Mouse (Mus musculus): Measurements from ENCODE around the gene Greb1. TPM values are rescaled to one million over a fixed set of nuclear protein-coding genes. Genes with fewer than 3 reads are reported as not detected.

Greb1 gene
- polyA plus RNA-seq, 1 experiment from 2014 or later, result 0.38 TPM

- Histone ChIP-seq H3K27ac (ENCODE audit: low read length) (no peak overlapping the region), H3K9ac (ENCODE audit: low read length) (no peak overlapping the region), H3K4me3 (ENCODE audit: low read length) (no peak overlapping the region), H3K27me3 (ENCODE audit: control insufficient read depth, insufficient read depth, low read length) (peaks cover 5% of the 10 kb centered on the region; the same call in 1 of the 2 replicates), H3K4me2 (ENCODE audit: low read depth, low read length) (no peak overlapping the region), H3K4me1 (ENCODE audit: control insufficient read depth, insufficient read depth, low read length) (peaks cover 1% of the 10 kb centered on the region), H3K9me3 (replicated peaks; ENCODE audit: control insufficient read depth, low read length) (no peaks in the 10 kb centered on the region), H3K36me3 (ENCODE audit: control insufficient read depth, insufficient read depth) (no peaks in the 10 kb centered on the region)
- no peak for ATAC-seq (replicated peaks; ENCODE audit: extremely low read depth, insufficient read depth, low FRiP score)
- WGBS, result 81% methylated on average over 3 of the region's 3 CpGs
Measured at GRCm38 (mm10) chr12:16795781-16796180, 4.9 kb downstream of the Greb1 start.

GRCm38 (mm10) chr12:16793371-16793770 lies 7.3 kb downstream of the Greb1 start:
- H3K36me3 ChIP-seq (ENCODE audit: control insufficient read depth, insufficient read depth), result no peaks in the 10 kb centered on the region
- 92% methylated on average over 4 of the region's 4 CpGs for WGBS
- no peak overlapping the region for H3K9ac ChIP-seq (ENCODE audit: low read length)
- no peak overlapping the region for H3K27ac ChIP-seq (ENCODE audit: low read length)
- no peak overlapping the region for H3K4me3 ChIP-seq (ENCODE audit: low read length)
- H3K9me3 ChIP-seq (replicated peaks; ENCODE audit: control insufficient read depth, low read length), result no peaks in the 10 kb centered on the region
- no peak for ATAC-seq (replicated peaks; ENCODE audit: extremely low read depth, insufficient read depth, low FRiP score)
- no peak overlapping the region for H3K4me2 ChIP-seq (ENCODE audit: low read depth, low read length)
- H3K27me3 ChIP-seq (ENCODE audit: control insufficient read depth, insufficient read depth, low read length), result no peaks in the 10 kb centered on the region
- no peaks in the 10 kb centered on the region for H3K4me1 ChIP-seq (ENCODE audit: control insufficient read depth, insufficient read depth, low read length)

GRCm38 (mm10) chr12:16790456-16790855 lies 10.2 kb downstream of the Greb1 start:
- H3K9ac ChIP-seq (ENCODE audit: low read length), result no peak overlapping the region
- no peaks in the 10 kb centered on the region for H3K36me3 ChIP-seq (ENCODE audit: control insufficient read depth, insufficient read depth)
- H3K4me3 ChIP-seq (ENCODE audit: low read length), result no peak overlapping the region
- no peak overlapping the region for H3K27ac ChIP-seq (ENCODE audit: low read length)
- ATAC-seq (replicated peaks; ENCODE audit: extremely low read depth, insufficient read depth, low FRiP score), result no peak
- WGBS, result 57% methylated on average over 4 of the region's 4 CpGs
- H3K9me3 ChIP-seq (replicated peaks; ENCODE audit: control insufficient read depth, low read length), result no peaks in the 10 kb centered on the region
- H3K4me1 ChIP-seq (ENCODE audit: control insufficient read depth, insufficient read depth, low read length), result no peaks in the 10 kb centered on the region
- no peaks in the 10 kb centered on the region for H3K27me3 ChIP-seq (ENCODE audit: control insufficient read depth, insufficient read depth, low read length)
- no peak overlapping the region for H3K4me2 ChIP-seq (ENCODE audit: low read depth, low read length)

GRCm38 (mm10) chr12:16789756-16790155 lies 10.9 kb downstream of the Greb1 start:
- WGBS, result 27% methylated on average over 4 of the region's 4 CpGs
- H3K27ac ChIP-seq (ENCODE audit: low read length), result no peak overlapping the region
- H3K4me3 ChIP-seq (ENCODE audit: low read length), result no peak overlapping the region
- H3K27me3 ChIP-seq (ENCODE audit: control insufficient read depth, insufficient read depth, low read length), result no peaks in the 10 kb centered on the region
- H3K9me3 ChIP-seq (replicated peaks; ENCODE audit: control insufficient read depth, low read length), result no peaks in the 10 kb centered on the region
- no peak overlapping the region for H3K4me2 ChIP-seq (ENCODE audit: low read depth, low read length)
- no peaks in the 10 kb centered on the region for H3K4me1 ChIP-seq (ENCODE audit: control insufficient read depth, insufficient read depth, low read length)
- H3K9ac ChIP-seq (ENCODE audit: low read length), result no peak overlapping the region
- ATAC-seq (replicated peaks; ENCODE audit: extremely low read depth, insufficient read depth, low FRiP score), result no peak
- no peaks in the 10 kb centered on the region for H3K36me3 ChIP-seq (ENCODE audit: control insufficient read depth, insufficient read depth)

DNA sequence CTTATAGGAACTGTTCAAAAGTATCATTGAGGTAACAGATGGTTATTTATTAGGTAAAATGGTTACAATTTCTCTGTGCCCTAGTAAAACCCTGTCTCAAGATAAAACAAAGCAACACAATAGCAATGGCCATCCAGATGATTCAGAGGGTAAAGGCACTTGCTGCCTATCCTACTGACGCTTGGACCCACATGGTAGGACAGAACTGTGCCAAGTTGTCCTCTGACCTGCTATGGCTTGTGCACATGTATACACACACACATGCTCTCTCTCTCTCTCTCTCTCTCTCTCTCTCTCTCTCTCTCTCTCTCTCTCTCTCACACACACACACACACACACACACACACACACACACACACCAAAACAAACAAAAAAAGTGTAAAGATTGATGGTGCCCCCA lies 11.5 kb downstream of the Greb1 start:
- H3K27me3 ChIP-seq (ENCODE audit: control insufficient read depth, insufficient read depth, low read length), result no peaks in the 10 kb centered on the region
- H3K9me3 ChIP-seq (replicated peaks; ENCODE audit: control insufficient read depth, low read length), result no peaks in the 10 kb centered on the region
- H3K4me3 ChIP-seq (ENCODE audit: low read length), result no peak overlapping the region
- H3K36me3 ChIP-seq (ENCODE audit: control insufficient read depth, insufficient read depth), result no peaks in the 10 kb centered on the region
- H3K27ac ChIP-seq (ENCODE audit: low read length), result no peak overlapping the region
- H3K9ac ChIP-seq (ENCODE audit: low read length), result no peak overlapping the region
- no peak for ATAC-seq (replicated peaks; ENCODE audit: extremely low read depth, insufficient read depth, low FRiP score)
- 68% methylated on average over 1 of the region's 1 CpGs for WGBS
- H3K4me2 ChIP-seq (ENCODE audit: low read depth, low read length), result no peak overlapping the region
- H3K4me1 ChIP-seq (ENCODE audit: control insufficient read depth, insufficient read depth, low read length), result no peaks in the 10 kb centered on the region

DNA sequence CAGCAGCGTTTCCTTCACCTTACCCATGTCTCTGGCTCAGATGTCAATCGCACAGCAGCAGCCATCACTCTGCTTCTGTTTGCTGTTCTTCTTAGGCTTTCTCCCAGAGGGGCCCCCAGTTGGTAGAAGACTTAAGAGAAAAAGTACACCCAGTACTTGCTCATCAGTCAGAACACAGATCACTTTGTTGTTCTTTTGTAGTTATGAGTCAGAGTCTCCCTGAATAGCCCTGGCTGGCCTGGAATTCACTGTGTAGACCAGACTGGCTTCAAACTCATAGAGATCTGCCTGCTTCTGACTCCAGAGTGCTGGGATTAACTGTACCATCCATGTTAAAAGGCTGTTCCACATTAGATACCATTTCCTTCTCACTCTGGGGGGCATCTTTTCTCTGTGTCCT lies 12.1 kb downstream of the Greb1 start:
- Histone ChIP-seq H3K27me3 (ENCODE audit: control insufficient read depth, insufficient read depth, low read length) (no peaks in the 10 kb centered on the region), H3K4me1 (ENCODE audit: control insufficient read depth, insufficient read depth, low read length) (no peaks in the 10 kb centered on the region), H3K9me3 (replicated peaks; ENCODE audit: control insufficient read depth, low read length) (no peaks in the 10 kb centered on the region), H3K9ac (ENCODE audit: low read length) (no peak overlapping the region), H3K36me3 (ENCODE audit: control insufficient read depth, insufficient read depth) (no peaks in the 10 kb centered on the region), H3K27ac (ENCODE audit: low read length) (no peak overlapping the region), H3K4me2 (ENCODE audit: low read depth, low read length) (no peak overlapping the region), H3K4me3 (ENCODE audit: low read length) (no peak overlapping the region)
- 64% methylated on average over 2 of the region's 2 CpGs for WGBS
- no peak for ATAC-seq (replicated peaks; ENCODE audit: extremely low read depth, insufficient read depth, low FRiP score)

- Histone ChIP-seq H3K27ac (ENCODE audit: low read length) (no peak overlapping the region), H3K4me1 (ENCODE audit: control insufficient read depth, insufficient read depth, low read length) (peaks cover 2% of the 10 kb centered on the region; the same call in 1 of the 2 replicates), H3K4me2 (ENCODE audit: low read depth, low read length) (no peak overlapping the region), H3K4me3 (ENCODE audit: low read length) (no peak overlapping the region), H3K9ac (ENCODE audit: low read length) (no peak overlapping the region), H3K9me3 (replicated peaks; ENCODE audit: control insufficient read depth, low read length) (no peaks in the 10 kb centered on the region), H3K27me3 (ENCODE audit: control insufficient read depth, insufficient read depth, low read length) (no peaks in the 10 kb centered on the region), H3K36me3 (ENCODE audit: control insufficient read depth, insufficient read depth) (no peaks in the 10 kb centered on the region)
- no peak for ATAC-seq (replicated peaks; ENCODE audit: extremely low read depth, insufficient read depth, low FRiP score)
- 55% methylated on average over 14 of the region's 14 CpGs for WGBS
Measured at GRCm38 (mm10) chr12:16781034-16781746, 19.5 kb downstream of the Greb1 start.

DNA sequence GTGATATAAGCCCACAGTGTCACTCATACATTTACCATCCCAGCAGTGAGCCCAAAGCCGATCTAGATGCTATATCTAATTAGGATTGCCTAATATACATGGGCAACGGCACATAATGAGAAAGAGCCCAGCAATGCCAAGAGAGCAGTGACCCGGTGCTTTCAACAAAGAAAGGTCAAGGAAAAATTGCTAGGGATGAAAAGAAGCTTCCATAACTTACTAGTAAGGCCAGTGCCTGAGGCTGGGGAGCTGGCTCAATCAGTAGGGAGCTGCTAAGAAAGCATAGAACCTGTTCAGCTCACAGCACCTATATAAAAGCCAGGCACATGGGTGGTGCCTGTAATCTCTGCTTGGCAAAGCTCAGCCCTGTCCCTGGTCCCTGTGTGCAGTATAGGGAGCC lies 20.4 kb downstream of the Greb1 start:
- ATAC-seq (replicated peaks; ENCODE audit: extremely low read depth, insufficient read depth, low FRiP score), result no peak
- H3K9ac ChIP-seq (ENCODE audit: low read length), result no peak overlapping the region
- H3K27me3 ChIP-seq (ENCODE audit: control insufficient read depth, insufficient read depth, low read length), result no peaks in the 10 kb centered on the region
- H3K4me1 ChIP-seq (ENCODE audit: control insufficient read depth, insufficient read depth, low read length), result peaks cover 2% of the 10 kb centered on the region; the same call in 1 of the 2 replicates
- H3K9me3 ChIP-seq (replicated peaks; ENCODE audit: control insufficient read depth, low read length), result no peaks in the 10 kb centered on the region
- WGBS, result 87% methylated on average over 3 of the region's 3 CpGs
- no peak overlapping the region for H3K4me3 ChIP-seq (ENCODE audit: low read length)
- H3K4me2 ChIP-seq (ENCODE audit: low read depth, low read length), result no peak overlapping the region
- no peaks in the 10 kb centered on the region for H3K36me3 ChIP-seq (ENCODE audit: control insufficient read depth, insufficient read depth)
- no peak overlapping the region for H3K27ac ChIP-seq (ENCODE audit: low read length)

GRCm38 (mm10) chr12:16779165-16779564 lies 21.5 kb downstream of the Greb1 start:
- no peak overlapping the region for H3K4me2 ChIP-seq (ENCODE audit: low read depth, low read length)
- H3K27me3 ChIP-seq (ENCODE audit: control insufficient read depth, insufficient read depth, low read length), result no peaks in the 10 kb centered on the region
- no peak overlapping the region for H3K9ac ChIP-seq (ENCODE audit: low read length)
- peaks cover 2% of the 10 kb centered on the region; the same call in 1 of the 2 replicates for H3K4me1 ChIP-seq (ENCODE audit: control insufficient read depth, insufficient read depth, low read length)
- H3K36me3 ChIP-seq (ENCODE audit: control insufficient read depth, insufficient read depth), result no peaks in the 10 kb centered on the region
- H3K4me3 ChIP-seq (ENCODE audit: low read length), result no peak overlapping the region
- H3K9me3 ChIP-seq (replicated peaks; ENCODE audit: control insufficient read depth, low read length), result no peaks in the 10 kb centered on the region
- no peak overlapping the region for H3K27ac ChIP-seq (ENCODE audit: low read length)
- no peak for ATAC-seq (replicated peaks; ENCODE audit: extremely low read depth, insufficient read depth, low FRiP score)
- WGBS, result 81% methylated on average over 2 of the region's 2 CpGs

Data from heart, embryonic 16.5 days (tissue).